Mouse (Mus musculus) WW6 (cell line): ENCODE data around the gene Slc35f5.
A peak's percentile ranks its signal among the peaks of the same experiment; 100 is the strongest.

ENCODE experiments used
- DNase-seq: peaks from one replicate; pipeline ENCODE4 v3.0.0-alpha.2; 2013; ENCODE audit warnings: low read depth, low spot score

Slc35f5 gene

DNA sequence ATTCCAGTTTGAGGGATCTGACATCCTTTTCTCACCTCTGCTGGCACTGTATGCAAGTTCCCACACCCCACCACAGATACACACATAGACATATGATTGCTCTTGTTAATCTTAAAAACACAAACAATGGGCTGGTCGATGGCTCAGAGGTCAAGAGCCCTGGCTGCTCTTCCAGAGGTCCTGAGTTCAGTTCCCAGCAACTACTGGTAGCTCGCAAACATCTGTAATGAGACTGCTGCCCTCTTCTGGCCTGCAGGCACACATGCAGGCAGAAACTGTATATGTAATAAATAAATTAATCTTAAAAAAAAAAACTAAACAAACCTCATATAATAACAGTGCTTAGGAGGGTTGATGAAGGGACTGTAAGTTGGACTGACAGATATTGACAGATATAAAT, 13.8 kb downstream of the Slc35f5 start:
- DNase-seq, result no peak

DNA sequence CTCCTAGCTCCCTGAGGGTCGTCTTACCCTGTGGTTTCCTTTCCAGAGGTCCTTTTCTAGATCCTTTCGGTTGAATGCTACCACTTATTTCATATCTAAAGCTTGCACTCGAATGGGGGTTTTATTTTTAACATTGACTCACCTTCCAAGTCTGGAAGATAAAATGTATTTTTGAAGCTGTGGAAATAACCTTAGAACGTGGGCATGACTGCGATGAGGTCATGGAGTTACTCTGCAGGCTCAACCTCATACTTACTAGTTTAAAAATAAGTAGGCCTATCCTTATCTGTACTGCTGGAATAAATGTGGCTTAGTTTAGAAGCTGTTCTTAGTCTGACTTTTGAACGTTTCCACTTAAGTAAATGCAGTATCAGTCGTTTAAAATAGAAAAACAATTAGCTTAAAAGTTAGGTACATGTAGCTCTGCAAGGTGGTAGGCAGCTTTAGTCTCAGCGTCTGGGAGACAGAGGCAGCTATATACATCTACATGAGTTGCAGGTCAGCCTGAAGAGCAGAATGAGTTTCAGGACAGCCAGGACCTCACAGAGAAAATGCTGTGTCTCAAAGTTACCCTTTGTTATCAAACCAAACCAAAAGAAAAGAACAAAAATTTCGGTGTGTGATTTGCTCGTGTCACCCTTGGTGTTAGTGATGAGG, 15.2 kb downstream of the Slc35f5 start:
- no peak for DNase-seq

DNA sequence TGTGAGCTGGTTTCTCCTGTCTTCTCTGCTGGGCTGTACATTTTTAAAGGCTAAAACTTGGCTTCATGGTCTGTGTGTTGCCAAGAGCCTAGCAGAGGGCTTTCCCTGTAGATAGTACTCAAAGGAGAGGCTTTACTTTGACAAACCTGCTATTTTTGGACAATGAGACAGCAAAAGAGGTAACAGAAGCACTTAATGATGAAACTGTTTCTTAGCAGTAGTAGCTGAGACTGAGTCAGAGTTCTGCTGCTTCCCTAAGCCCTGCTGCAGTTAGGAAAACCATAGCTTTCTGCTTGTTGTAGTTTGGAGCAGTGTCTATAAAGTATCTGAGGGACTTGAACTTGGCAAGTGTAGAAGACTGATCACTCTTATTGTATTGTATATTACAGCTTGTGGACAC, 16.6 kb downstream of the Slc35f5 start:
- no peak for DNase-seq

- no peak for DNase-seq
These were observed 17.7 kb downstream of the Slc35f5 start for GRCm38 (mm10) chr1:125578091-125578490.

GRCm38 (mm10) chr1:125581134-125581533, 20.7 kb downstream of the Slc35f5 start:
- DNase-seq, result no peak

GRCm38 (mm10) chr1:125603620-125604019, 43.2 kb downstream of the Slc35f5 start:
- DNase-seq, result no peak

- peak; percentile 47 for DNase-seq
These were observed 46.9 kb downstream of the Slc35f5 start for GRCm38 (mm10) chr1:125607087-125607803.

GRCm38 (mm10) chr1:125624376-125625076, 64.1 kb downstream of the Slc35f5 start:
- DNase-seq, result no peak

DNA sequence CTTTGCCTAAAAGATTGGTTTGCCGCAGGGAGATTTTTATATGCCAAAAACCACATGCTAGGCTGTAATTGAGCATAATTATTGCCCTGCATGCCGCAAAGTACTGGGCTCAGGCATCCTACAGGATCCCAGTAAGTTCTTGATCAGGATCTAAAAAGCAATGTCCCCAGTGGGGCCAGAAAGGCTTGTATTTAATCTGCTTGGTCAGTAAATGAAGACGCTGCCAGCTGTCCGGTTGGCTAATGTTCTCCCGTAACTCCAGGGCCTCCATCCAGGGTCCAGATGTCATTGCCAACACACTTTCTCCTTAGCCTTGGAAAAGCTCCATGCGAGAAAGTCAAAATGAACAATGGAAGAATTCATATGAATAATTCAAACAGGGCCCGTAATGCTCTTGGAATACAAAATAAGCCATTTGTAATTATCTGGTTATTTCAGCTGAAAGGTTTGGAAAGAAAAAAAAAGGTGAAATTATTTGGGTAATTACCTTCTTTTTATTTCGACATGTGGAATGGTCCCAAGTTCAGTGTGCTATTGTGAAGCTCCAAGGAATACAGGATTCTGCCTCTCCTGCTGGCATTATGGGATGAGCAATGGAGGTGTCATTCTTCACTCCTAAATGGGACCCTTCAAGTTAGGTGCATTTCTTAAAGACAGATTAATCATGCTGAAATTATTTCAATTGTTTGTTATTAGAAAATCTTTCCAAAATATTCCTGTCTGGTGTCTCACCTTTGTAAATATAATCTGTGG, 79.3 kb downstream of the Slc35f5 start:
- no peak for DNase-seq

GRCm38 (mm10) chr1:125643643-125644042, 83.2 kb downstream of the Slc35f5 start:
- DNase-seq, result no peak
